Mouse (Mus musculus) liver, embryonic 14.5 days (tissue): Measurements from ENCODE around the gene Cux1.

Experiments used
- CTCF ChIP-seq: IDR thresholded peaks from 2 replicates; pipeline ENCODE4 v1.5.1; 2016; ENCODE audit warnings: antibody characterized with exemption, low read depth, control low read depth
- EP300 ChIP-seq: IDR thresholded peaks from 2 replicates; pipeline ENCODE4 v1.6.1; 2016; ENCODE audit warnings: antibody characterized with exemption, low read depth

- no peak for TF ChIP-seq CTCF
- TF ChIP-seq EP300, result no peak
Measured at GRCm38 (mm10) chr5:136502491-136503086, 64.7 kb downstream of the Cux1 start.
